Mouse (Mus musculus): ENCODE data around the gene Pik3c2b.

GRCm38 (mm10) chr1:133011955-133012841 lies 33.3 kb upstream of the Pik3c2b start:
- no peak for TF ChIP-seq CHD2 (IDR thresholded peaks at IDR 0.05; ENCODE audit: low read depth, low read length)
- no peak for TF ChIP-seq ZC3H11A (IDR thresholded peaks at IDR 0.05; ENCODE audit: borderline replicate concordance, low read depth, low read length)
- TF ChIP-seq MAFK (IDR thresholded peaks at IDR 0.05; ENCODE audit: insufficient read depth, low read depth, low read length): no peak
- 0 out of 2 replicates have a peak, but pooled peaks have one; percentile 14 for TF ChIP-seq ZNF384 (IDR thresholded peaks at IDR 0.05; ENCODE audit: low read depth, low read length)
